ENCODE assay signal across 8 mouse cellular contexts in the genomic region with DNA sequence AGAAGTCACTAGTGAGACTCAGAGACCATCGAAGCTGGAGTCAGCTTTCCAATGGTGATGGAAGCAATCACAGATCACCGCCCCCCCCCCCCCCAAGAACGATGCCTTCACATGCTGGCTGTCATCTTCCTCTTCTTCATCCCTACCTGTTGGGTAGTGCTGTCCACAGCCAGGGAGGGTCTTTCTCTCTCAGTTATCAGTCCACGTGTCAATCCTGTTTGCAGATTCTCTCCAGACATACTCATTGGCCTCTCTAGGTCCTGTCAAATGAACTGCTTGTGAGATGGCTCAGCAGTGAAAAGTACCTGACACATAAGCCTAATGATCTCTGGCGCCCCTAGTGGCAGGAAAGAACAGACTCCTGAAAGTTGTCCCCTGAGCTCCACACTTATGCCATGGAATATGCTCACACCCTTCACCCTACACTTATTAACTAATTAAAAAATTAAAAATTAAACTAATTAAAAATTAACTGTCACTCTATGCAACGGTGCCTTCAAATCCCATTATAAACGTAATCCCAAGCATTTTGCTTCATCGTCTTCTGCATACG. TPM values are rescaled to one million over a fixed set of nuclear protein-coding genes. Genes with fewer than 3 reads are reported as not detected.
DNase-seq lines count a peak whose midpoint lies in the region; ATAC-seq and TF ChIP-seq lines count a peak whose summit lies in the region.

No protein-coding gene starts in this region.

- DNase-seq in layer of hippocampus, adult 2 months (ENCODE audit: low spot score in 2 of 2): peak; percentile 29 to 59
- no peak for DNase-seq in layer of hippocampus, postnatal 36 days
- peak; percentile 40 for DNase-seq in MN1 (ENCODE audit: low spot score)
- DNase-seq in c-Kit-positive CD71-positive TER-119-positive erythroid progenitor cells, embryonic 14.5 days (ENCODE audit: low spot score): peak; percentile 50
- peak; percentile 65 for DNase-seq in forebrain, postnatal 0 days
- DNase-seq in liver, adult 2 months (ENCODE audit: extremely low read depth, low read depth, low spot score): peak; percentile 46
- DNase-seq in retina, embryonic 14.5 days (ENCODE audit: low spot score): peak; percentile 71

- no peaks in the 10 kb centered on the region for H3K79me2 ChIP-seq in liver, adult 2 months (ENCODE audit: control insufficient read depth, insufficient read depth, low read length)

- no peaks in the 10 kb centered on the region for H3K4me1 ChIP-seq in forebrain, postnatal 0 days (ENCODE audit: insufficient read depth)
- no peaks in the 10 kb centered on the region for H3K4me1 ChIP-seq in liver, adult 2 months (ENCODE audit: control insufficient read depth, insufficient read depth, low read length)
- H3K4me1 ChIP-seq in hindbrain, embryonic 16.5 days (ENCODE audit: control insufficient read depth, insufficient read depth, low read depth, low read length): peaks cover 6% of the 10 kb centered on the region; the same call in 1 of the 2 replicates

- TF ChIP-seq CTCF in layer of hippocampus, adult 2 months (conservative IDR thresholded peaks at IDR 0.05): peak; percentile 93
- peak; percentile 80 for TF ChIP-seq CTCF in forebrain, postnatal 0 days (IDR thresholded peaks at IDR 0.05; ENCODE audit: low read depth)
- TF ChIP-seq CTCF in liver, adult 2 months (IDR thresholded peaks at IDR 0.05; ENCODE audit: low read depth, low read length): peak; percentile 62

- no peaks in the 10 kb centered on the region for H3K9me3 ChIP-seq in forebrain, postnatal 0 days (ENCODE audit: low read length)
- no peaks in the 10 kb centered on the region for H3K9me3 ChIP-seq in hindbrain, embryonic 16.5 days (ENCODE audit: control insufficient read depth, low read length)

- WGBS in forebrain, postnatal 0 days: 69% methylated on average over 9 of the region's 9 CpGs
- WGBS in liver, adult 2 months: 65% methylated on average over 9 of the region's 9 CpGs
- 67% methylated on average over 8 of the region's 9 CpGs for WGBS in hindbrain, embryonic 16.5 days

- no peak for ATAC-seq in forebrain, postnatal 0 days
- ATAC-seq in hindbrain, embryonic 16.5 days: no peak

- H3K27me3 ChIP-seq in forebrain, postnatal 0 days (ENCODE audit: insufficient read depth, low read length): no peaks in the 10 kb centered on the region
- no peaks in the 10 kb centered on the region for H3K27me3 ChIP-seq in liver, adult 2 months (ENCODE audit: control insufficient read depth, insufficient read depth, low read length)
- H3K27me3 ChIP-seq in hindbrain, embryonic 16.5 days (replicated peaks; ENCODE audit: control insufficient read depth, insufficient read depth, low read length): no peaks in the 10 kb centered on the region

- TF ChIP-seq POLR2A in liver, adult 2 months (IDR thresholded peaks at IDR 0.05; ENCODE audit: extremely low read depth, insufficient read depth, low read length): no peak

- H3K4me2 ChIP-seq in forebrain, postnatal 0 days (ENCODE audit: low read depth): no peak overlapping the region
- no peak overlapping the region for H3K4me2 ChIP-seq in hindbrain, embryonic 16.5 days (ENCODE audit: low read length)

- H3K4me3 ChIP-seq in layer of hippocampus, adult 2 months: no peak overlapping the region
- no peak overlapping the region for H3K4me3 ChIP-seq in forebrain, postnatal 0 days (ENCODE audit: low read depth, low read length)
- H3K4me3 ChIP-seq in liver, adult 2 months (ENCODE audit: insufficient read depth, low read depth, low read length): no peak overlapping the region
- no peak overlapping the region for H3K4me3 ChIP-seq in hindbrain, embryonic 16.5 days (ENCODE audit: low read length)

- no peak overlapping the region for H3K9ac ChIP-seq in forebrain, postnatal 0 days
- no peak overlapping the region for H3K9ac ChIP-seq in liver, adult 2 months (ENCODE audit: low read depth, low read length)
- no peak overlapping the region for H3K9ac ChIP-seq in hindbrain, embryonic 16.5 days (ENCODE audit: low read depth, low read length)

- no peaks in the 10 kb centered on the region for H3K36me3 ChIP-seq in forebrain, postnatal 0 days (ENCODE audit: insufficient read depth)
- no peaks in the 10 kb centered on the region for H3K36me3 ChIP-seq in liver, adult 2 months (ENCODE audit: control insufficient read depth, insufficient read depth, low read length)
- H3K36me3 ChIP-seq in hindbrain, embryonic 16.5 days (ENCODE audit: control insufficient read depth, insufficient read depth, low read length): no peaks in the 10 kb centered on the region

- no peak overlapping the region for H3K27ac ChIP-seq in layer of hippocampus, adult 2 months
- no peak overlapping the region for H3K27ac ChIP-seq in forebrain, postnatal 0 days (ENCODE audit: low read depth, low read length)
- H3K27ac ChIP-seq in liver, adult 2 months (replicated peaks; ENCODE audit: insufficient read depth, low read depth, low read length): no peak overlapping the region
- H3K27ac ChIP-seq in hindbrain, embryonic 16.5 days (ENCODE audit: low read depth, low read length): no peak overlapping the region

RNA-seq across cellular contexts. Expression of a gene that starts 35.4 kb away (rescaled TPM):
- not detected for total RNA-seq in layer of hippocampus, adult 2 months (2021)
- not detected for total RNA-seq in layer of hippocampus, postnatal 36 days (2021)
- not detected in 2 replicates for total RNA-seq in forebrain, postnatal 0 days (2014; rRNA removed)
- polyA plus RNA-seq in forebrain, postnatal 0 days (2015; fragmentation: Nextera tagmentation; extraction: Ambion mirVana): not detected in 2 replicates
- not detected in 2 replicates for total RNA-seq in liver, adult 2 months (2014; rRNA removed)
- not detected in 2 replicates for polyA plus RNA-seq in liver, adult 2 months (2012; rRNA removed)
- not detected in 2 replicates for polyA plus RNA-seq in hindbrain, embryonic 16.5 days (2015; fragmentation: Nextera tagmentation; extraction: Ambion mirVana)

Comparison
In these comparisons a context has a peak if more than half of its experiments do, and no peak if none do; other contexts are left out.
1. DNase-seq: peak in layer of hippocampus, adult 2 months (2 of 2), MN1 (single experiment), c-Kit-positive CD71-positive TER-119-positive erythroid progenitor cells, embryonic 14.5 days (single experiment), forebrain, postnatal 0 days (single experiment), liver, adult 2 months (single experiment) and retina, embryonic 14.5 days (single experiment); none in layer of hippocampus, postnatal 36 days (0 of 2).
2. Peak in every context shown above with its lines, with median percentiles within 50 percentile points of each other: CTCF ChIP-seq.